Mouse (Mus musculus): ENCODE data around the gene Lgals2. TPM values are rescaled to one million over a fixed set of nuclear protein-coding genes. Genes with fewer than 3 reads are reported as not detected.
"Not testable (repeated sequence)": the region's sequence is repeated elsewhere in the genome, so short reads cannot be mapped to it uniquely, and the experiment has no call there.

The Lgals2 gene
- polyA plus RNA-seq, 1 experiment from 2014 or later: not detected

GRCm38 (mm10) chr15:78850944-78851343 is 4.4 kb downstream of the Lgals2 start:
- no peak for ATAC-seq (ENCODE audit: insufficient read depth, low FRiP score, low TSS enrichment)
- no peaks in the 10 kb centered on the region for H3K4me1 ChIP-seq (ENCODE audit: control insufficient read depth, insufficient read depth, low read length)
- H3K27me3 ChIP-seq (ENCODE audit: control insufficient read depth, insufficient read depth, low read length): no peaks in the 10 kb centered on the region
- no peak overlapping the region for H3K4me3 ChIP-seq (ENCODE audit: low read depth, low read length)
- DNase-seq (ENCODE audit: low spot score): no peak
- no peak overlapping the region for H3K9ac ChIP-seq (ENCODE audit: low read length)
- 74% methylated on average over 6 of the region's 6 CpGs for WGBS
- H3K36me3 ChIP-seq (ENCODE audit: control insufficient read depth, insufficient read depth, low read length): no peaks in the 10 kb centered on the region
- no peak overlapping the region for H3K27ac ChIP-seq (ENCODE audit: low read depth, low read length)
- H3K9me3 ChIP-seq (ENCODE audit: control insufficient read depth, low read length): no peaks in the 10 kb centered on the region
- H3K4me2 ChIP-seq (ENCODE audit: low read depth): no peak overlapping the region

- Histone ChIP-seq H3K4me3 (ENCODE audit: low read depth, low read length) (no peak overlapping the region), H3K4me2 (ENCODE audit: low read depth) (no peak overlapping the region), H3K36me3 (ENCODE audit: control insufficient read depth, insufficient read depth, low read length) (no peaks in the 10 kb centered on the region), H3K27me3 (ENCODE audit: control insufficient read depth, insufficient read depth, low read length) (no peaks in the 10 kb centered on the region), H3K27ac (ENCODE audit: low read depth, low read length) (no peak overlapping the region), H3K4me1 (ENCODE audit: control insufficient read depth, insufficient read depth, low read length) (no peaks in the 10 kb centered on the region; the same call in 1 of the 2 replicates), H3K9me3 (ENCODE audit: control insufficient read depth, low read length) (no peaks in the 10 kb centered on the region), H3K9ac (ENCODE audit: low read length) (no peak overlapping the region)
- DNase-seq (ENCODE audit: low spot score): no peak
- no peak for ATAC-seq (ENCODE audit: insufficient read depth, low FRiP score, low TSS enrichment)
- 80% methylated on average over 15 of the region's 15 CpGs for WGBS
Observed at GRCm38 (mm10) chr15:78850059-78850824, 5.1 kb downstream of the Lgals2 start.

- Histone ChIP-seq H3K9me3 (ENCODE audit: control insufficient read depth, low read length) (no peaks in the 10 kb centered on the region), H3K4me2 (ENCODE audit: low read depth) (no peak overlapping the region), H3K9ac (ENCODE audit: low read length) (no peak overlapping the region), H3K4me3 (ENCODE audit: low read depth, low read length) (no peak overlapping the region), H3K27me3 (ENCODE audit: control insufficient read depth, insufficient read depth, low read length) (peaks cover 1% of the 10 kb centered on the region), H3K27ac (ENCODE audit: low read depth, low read length) (no peak overlapping the region), H3K36me3 (ENCODE audit: control insufficient read depth, insufficient read depth, low read length) (no peaks in the 10 kb centered on the region), H3K4me1 (ENCODE audit: control insufficient read depth, insufficient read depth, low read length) (peaks cover 4% of the 10 kb centered on the region)
- WGBS: 83% methylated on average over 12 of the region's 12 CpGs
- DNase-seq (ENCODE audit: low spot score): no peak
- no peak for ATAC-seq (ENCODE audit: insufficient read depth, low FRiP score, low TSS enrichment)
Observed at GRCm38 (mm10) chr15:78849485-78849884, 5.8 kb downstream of the Lgals2 start.

GRCm38 (mm10) chr15:78848467-78848866 is 6.9 kb downstream of the Lgals2 start:
- ATAC-seq (ENCODE audit: insufficient read depth, low FRiP score, low TSS enrichment): no peak
- H3K27ac ChIP-seq (ENCODE audit: low read depth, low read length): no peak overlapping the region
- DNase-seq (ENCODE audit: low spot score): peak; percentile 81
- H3K9ac ChIP-seq (ENCODE audit: low read length): no peak overlapping the region
- H3K4me1 ChIP-seq (ENCODE audit: control insufficient read depth, insufficient read depth, low read length): peaks cover 4% of the 10 kb centered on the region
- H3K36me3 ChIP-seq (ENCODE audit: control insufficient read depth, insufficient read depth, low read length): no peaks in the 10 kb centered on the region
- H3K9me3 ChIP-seq (ENCODE audit: control insufficient read depth, low read length): no peaks in the 10 kb centered on the region
- no peak overlapping the region for H3K4me2 ChIP-seq (ENCODE audit: low read depth)
- WGBS: 37% methylated on average over 5 of the region's 5 CpGs
- peaks cover 11% of the 10 kb centered on the region for H3K27me3 ChIP-seq (ENCODE audit: control insufficient read depth, insufficient read depth, low read length)
- no peak overlapping the region for H3K4me3 ChIP-seq (ENCODE audit: low read depth, low read length)

GRCm38 (mm10) chr15:78846805-78847204 is 8.5 kb downstream of the Lgals2 start:
- not testable (repeated sequence) for H3K4me2 ChIP-seq (ENCODE audit: low read depth); DNase-seq (ENCODE audit: low spot score); H3K27ac ChIP-seq (ENCODE audit: low read depth, low read length); ATAC-seq (ENCODE audit: insufficient read depth, low FRiP score, low TSS enrichment); H3K9ac ChIP-seq (ENCODE audit: low read length); H3K36me3 ChIP-seq (ENCODE audit: control insufficient read depth, insufficient read depth, low read length); H3K4me3 ChIP-seq (ENCODE audit: low read depth, low read length); H3K4me1 ChIP-seq (ENCODE audit: control insufficient read depth, insufficient read depth, low read length); H3K9me3 ChIP-seq (ENCODE audit: control insufficient read depth, low read length)
- H3K27me3 ChIP-seq (ENCODE audit: control insufficient read depth, insufficient read depth, low read length): peaks cover 18% of the 10 kb centered on the region
- WGBS: 86% methylated on average over 7 of the region's 7 CpGs

- Histone ChIP-seq H3K9me3 (ENCODE audit: control insufficient read depth, low read length) (no peaks in the 10 kb centered on the region), H3K36me3 (ENCODE audit: control insufficient read depth, insufficient read depth, low read length) (no peaks in the 10 kb centered on the region), H3K4me3 (ENCODE audit: low read depth, low read length) (no peak overlapping the region), H3K4me2 (ENCODE audit: low read depth) (no peak overlapping the region), H3K27me3 (ENCODE audit: control insufficient read depth, insufficient read depth, low read length) (peaks cover 18% of the 10 kb centered on the region), H3K27ac (ENCODE audit: low read depth, low read length) (no peak overlapping the region), H3K9ac (ENCODE audit: low read length) (no peak overlapping the region), H3K4me1 (ENCODE audit: control insufficient read depth, insufficient read depth, low read length) (peaks cover 4% of the 10 kb centered on the region)
- DNase-seq (ENCODE audit: low spot score) (no peak), ATAC-seq (ENCODE audit: insufficient read depth, low FRiP score, low TSS enrichment) (no peak)
- WGBS: 76% methylated on average over 8 of the region's 8 CpGs
Observed at GRCm38 (mm10) chr15:78846352-78846751, 9.0 kb downstream of the Lgals2 start.

GRCm38 (mm10) chr15:78845867-78846266 is 9.5 kb downstream of the Lgals2 start:
- no peak overlapping the region for H3K9ac ChIP-seq (ENCODE audit: low read length)
- no peak for DNase-seq (ENCODE audit: low spot score)
- H3K9me3 ChIP-seq (ENCODE audit: control insufficient read depth, low read length): no peaks in the 10 kb centered on the region
- WGBS: 81% methylated on average over 8 of the region's 8 CpGs
- peaks cover 18% of the 10 kb centered on the region for H3K27me3 ChIP-seq (ENCODE audit: control insufficient read depth, insufficient read depth, low read length)
- no peak overlapping the region for H3K27ac ChIP-seq (ENCODE audit: low read depth, low read length)
- no peak overlapping the region for H3K4me3 ChIP-seq (ENCODE audit: low read depth, low read length)
- H3K4me1 ChIP-seq (ENCODE audit: control insufficient read depth, insufficient read depth, low read length): peaks cover 4% of the 10 kb centered on the region
- no peak overlapping the region for H3K4me2 ChIP-seq (ENCODE audit: low read depth)
- ATAC-seq (ENCODE audit: insufficient read depth, low FRiP score, low TSS enrichment): no peak
- H3K36me3 ChIP-seq (ENCODE audit: control insufficient read depth, insufficient read depth, low read length): no peaks in the 10 kb centered on the region

GRCm38 (mm10) chr15:78845321-78845720 is 10.0 kb downstream of the Lgals2 start:
- H3K4me3 ChIP-seq (ENCODE audit: low read depth, low read length): no peak overlapping the region
- no peak overlapping the region for H3K4me2 ChIP-seq (ENCODE audit: low read depth)
- no peaks in the 10 kb centered on the region for H3K9me3 ChIP-seq (ENCODE audit: control insufficient read depth, low read length)
- no peak overlapping the region for H3K9ac ChIP-seq (ENCODE audit: low read length)
- H3K4me1 ChIP-seq (ENCODE audit: control insufficient read depth, insufficient read depth, low read length): peaks cover 8% of the 10 kb centered on the region
- WGBS: 82% methylated on average over 11 of the region's 11 CpGs
- ATAC-seq (ENCODE audit: insufficient read depth, low FRiP score, low TSS enrichment): no peak
- H3K27ac ChIP-seq (ENCODE audit: low read depth, low read length): no peak overlapping the region
- no peak for DNase-seq (ENCODE audit: low spot score)
- H3K36me3 ChIP-seq (ENCODE audit: control insufficient read depth, insufficient read depth, low read length): no peaks in the 10 kb centered on the region
- peaks cover 18% of the 10 kb centered on the region for H3K27me3 ChIP-seq (ENCODE audit: control insufficient read depth, insufficient read depth, low read length)

- peaks cover 18% of the 10 kb centered on the region for H3K27me3 ChIP-seq (ENCODE audit: control insufficient read depth, insufficient read depth, low read length)
- no peaks in the 10 kb centered on the region for H3K9me3 ChIP-seq (ENCODE audit: control insufficient read depth, low read length)
- 27% methylated on average over 9 of the region's 9 CpGs for WGBS
- no peak overlapping the region for H3K9ac ChIP-seq (ENCODE audit: low read length)
- no peaks in the 10 kb centered on the region for H3K36me3 ChIP-seq (ENCODE audit: control insufficient read depth, insufficient read depth, low read length)
- no peak overlapping the region for H3K27ac ChIP-seq (ENCODE audit: low read depth, low read length)
- H3K4me3 ChIP-seq (ENCODE audit: low read depth, low read length): no peak overlapping the region
- ATAC-seq (ENCODE audit: insufficient read depth, low FRiP score, low TSS enrichment) (no peak), DNase-seq (ENCODE audit: low spot score) (no peak)
- peaks cover 12% of the 10 kb centered on the region for H3K4me1 ChIP-seq (ENCODE audit: control insufficient read depth, insufficient read depth, low read length)
- no peak overlapping the region for H3K4me2 ChIP-seq (ENCODE audit: low read depth)
Observed at GRCm38 (mm10) chr15:78844791-78845190, 10.5 kb downstream of the Lgals2 start.
